Mouse (Mus musculus): ENCODE measurements around the gene Tmprss9. TPM values are rescaled to one million over a fixed set of nuclear protein-coding genes. Genes with fewer than 3 reads are reported as not detected.

Tmprss9 gene
- total RNA-seq, 2 experiments from 2014 or later: not detected

- no peak for DNase-seq
These were observed 28.3 kb upstream of the Tmprss9 start for GRCm38 (mm10) chr10:80843087-80843930.

GRCm38 (mm10) chr10:80843931-80844547, 27.6 kb upstream of the Tmprss9 start, which contains the start of gene Lingo3:
TSS of gene Lingo3 (minus strand) at chr10:80844039.
- peak; percentile 55 to 74 for DNase-seq

- DNase-seq: peak in 1 of 2 experiments; percentile 15
These were observed 26.5 kb upstream of the Tmprss9 start for GRCm38 (mm10) chr10:80845055-80845693.

GRCm38 (mm10) chr10:80845732-80846131, 25.9 kb upstream of the Tmprss9 start:
- no peak for DNase-seq

- peak; percentile 63 to 75 for DNase-seq
These were observed 23.1 kb upstream of the Tmprss9 start for GRCm38 (mm10) chr10:80848571-80848970.

GRCm38 (mm10) chr10:80854913-80855748, 16.5 kb upstream of the Tmprss9 start, which contains the start of the genes Lsm7 and Sppl2b:
TSS of gene Lsm7 (minus strand) at chr10:80855209.
TSS of gene Sppl2b (plus strand) at chr10:80855275.
- peak; percentile 98 for DNase-seq

- DNase-seq: no peak
These were observed 15.9 kb upstream of the Tmprss9 start for GRCm38 (mm10) chr10:80855749-80856073.

- no peak for DNase-seq
These were observed 15.4 kb upstream of the Tmprss9 start for GRCm38 (mm10) chr10:80856267-80856666.

GRCm38 (mm10) chr10:80856908-80857307, 14.7 kb upstream of the Tmprss9 start:
- DNase-seq: no peak

GRCm38 (mm10) chr10:80857386-80857785, 14.3 kb upstream of the Tmprss9 start:
- DNase-seq: no peak

- DNase-seq: no peak
These were observed 13.8 kb upstream of the Tmprss9 start for GRCm38 (mm10) chr10:80857848-80858247.

- DNase-seq: no peak
These were observed 13.2 kb upstream of the Tmprss9 start for GRCm38 (mm10) chr10:80858350-80858935.

GRCm38 (mm10) chr10:80862305-80862704, 9.3 kb upstream of the Tmprss9 start:
- no peak for DNase-seq

GRCm38 (mm10) chr10:80864446-80864845, 7.2 kb upstream of the Tmprss9 start:
- DNase-seq: no peak

GRCm38 (mm10) chr10:80870993-80871392, 655 bp upstream of the Tmprss9 start:
- peak in 1 of 2 experiments; percentile 25 for DNase-seq

GRCm38 (mm10) chr10:80874035-80874434, 2.4 kb downstream of the Tmprss9 start:
- no peak for DNase-seq

GRCm38 (mm10) chr10:80876028-80876427, 4.4 kb downstream of the Tmprss9 start:
- peak; percentile 63 to 72 for DNase-seq

GRCm38 (mm10) chr10:80876594-80876993, 4.9 kb downstream of the Tmprss9 start:
- peak in 1 of 2 experiments; percentile 18 for DNase-seq

- DNase-seq: peak; percentile 75 to 86
These were observed 8.5 kb downstream of the Tmprss9 start for GRCm38 (mm10) chr10:80880131-80880641.

GRCm38 (mm10) chr10:80880901-80881300, 9.3 kb downstream of the Tmprss9 start:
- DNase-seq: no peak

- DNase-seq: peak; percentile 82 to 84
These were observed 9.7 kb downstream of the Tmprss9 start for GRCm38 (mm10) chr10:80881301-80881700.
